24 mouse cellular contexts compared by ENCODE assay signal in genomic region chr14:104649980-104650379, GRCm38 (mm10).
DNase-seq lines count a peak whose midpoint lies in the region; ATAC-seq and TF ChIP-seq lines count a peak whose summit lies in the region.
"Had no signal": no experiment of that assay in that cellular context is flagged by ENCODE, and none has a peak within 500 bp of the region (broad histone marks: within the 10 kb centered on the region; RNA-seq: fewer than 3 reads in every experiment).

No protein-coding gene starts in this region.

- no peaks in the 10 kb centered on the region for H3K27me3 ChIP-seq in forebrain, embryonic 13.5 days
- H3K27me3 ChIP-seq in forebrain, embryonic 11.5 days (ENCODE audit: control insufficient read depth, insufficient read depth, low read length) = no peaks in the 10 kb centered on the region
- no peaks in the 10 kb centered on the region for H3K27me3 ChIP-seq in forebrain, embryonic 15.5 days
- peaks cover 8% of the 10 kb centered on the region; the same call in 1 of the 2 replicates for H3K27me3 ChIP-seq in forebrain, embryonic 10.5 days (ENCODE audit: poor library complexity, severe bottlenecking)
- H3K27me3 ChIP-seq: CH12.LX; embryonic facial prominence, embryonic 13.5 days; embryonic facial prominence, embryonic 15.5 days had no signal

- no peak for DNase-seq in forebrain, embryonic 11.5 days (ENCODE audit: low spot score)
- no peak for DNase-seq in forebrain, embryonic 10.5 days (ENCODE audit: extremely low spot score, low spot score)
- DNase-seq in brain, embryonic 14.5 days (ENCODE audit: low read depth) = peak; percentile 52
- DNase-seq: adrenal gland, adult 8-10 months; adrenal gland, postnatal 14 days; adrenal gland, postnatal 36 days; B cell, adult 2 months; cerebellum, adult 11 months; cerebellum, adult 18-20 months; cerebellum, adult 8-10 months; cerebellum, adult 9-11 months; cerebellum, postnatal 14 days; cerebellum, postnatal 36 days; embryo, embryonic 11 days had no signal

- H3K9ac ChIP-seq in forebrain, embryonic 13.5 days = no peak overlapping the region
- H3K9ac ChIP-seq in forebrain, embryonic 11.5 days (ENCODE audit: low read length) = no peak overlapping the region
- no peak overlapping the region for H3K9ac ChIP-seq in forebrain, embryonic 15.5 days (replicated peaks)
- H3K9ac ChIP-seq: embryonic facial prominence, embryonic 13.5 days; embryonic facial prominence, embryonic 15.5 days had no signal

- peaks cover 8% of the 10 kb centered on the region for H3K4me1 ChIP-seq in forebrain, embryonic 13.5 days
- no peaks in the 10 kb centered on the region for H3K4me1 ChIP-seq in forebrain, embryonic 11.5 days (replicated peaks; ENCODE audit: control insufficient read depth, insufficient read depth, low read length)
- peaks cover 10% of the 10 kb centered on the region; the same call in 1 of the 2 replicates for H3K4me1 ChIP-seq in forebrain, embryonic 15.5 days
- peaks cover 12% of the 10 kb centered on the region for H3K4me1 ChIP-seq in forebrain, embryonic 10.5 days
- H3K4me1 ChIP-seq: embryonic facial prominence, embryonic 13.5 days; embryonic facial prominence, embryonic 15.5 days had no signal

- H3K9me3 ChIP-seq in forebrain, embryonic 13.5 days (replicated peaks) = no peaks in the 10 kb centered on the region
- H3K9me3 ChIP-seq in forebrain, embryonic 11.5 days (ENCODE audit: control insufficient read depth, low read length) = no peaks in the 10 kb centered on the region
- H3K9me3 ChIP-seq in forebrain, embryonic 15.5 days = no peaks in the 10 kb centered on the region
- H3K9me3 ChIP-seq in forebrain, embryonic 10.5 days = peaks cover 3% of the 10 kb centered on the region; the same call in 1 of the 2 replicates
- H3K9me3 ChIP-seq: embryonic facial prominence, embryonic 13.5 days; embryonic facial prominence, embryonic 15.5 days had no signal

- no peak overlapping the region for H3K27ac ChIP-seq in forebrain, embryonic 13.5 days
- no peak overlapping the region for H3K27ac ChIP-seq in forebrain, embryonic 11.5 days (ENCODE audit: low read depth, low read length)
- H3K27ac ChIP-seq in forebrain, embryonic 15.5 days (replicated peaks) = no peak overlapping the region
- H3K27ac ChIP-seq in forebrain, embryonic 10.5 days = no peak overlapping the region
- H3K27ac ChIP-seq: embryonic facial prominence, embryonic 13.5 days; embryonic facial prominence, embryonic 15.5 days had no signal

- no peak overlapping the region for H3K4me2 ChIP-seq in forebrain, embryonic 13.5 days
- no peak overlapping the region for H3K4me2 ChIP-seq in forebrain, embryonic 11.5 days (ENCODE audit: low read depth, low read length, severe bottlenecking)
- no peak overlapping the region for H3K4me2 ChIP-seq in forebrain, embryonic 15.5 days (replicated peaks)
- H3K4me2 ChIP-seq: embryonic facial prominence, embryonic 13.5 days; embryonic facial prominence, embryonic 15.5 days had no signal

- no peak overlapping the region for H3K4me3 ChIP-seq in forebrain, embryonic 13.5 days
- no peak overlapping the region for H3K4me3 ChIP-seq in forebrain, embryonic 11.5 days (ENCODE audit: low read depth, low read length)
- no peak overlapping the region for H3K4me3 ChIP-seq in forebrain, embryonic 15.5 days
- H3K4me3 ChIP-seq in forebrain, embryonic 10.5 days = no peak overlapping the region
- H3K4me3 ChIP-seq: embryonic facial prominence, embryonic 13.5 days; embryonic facial prominence, embryonic 15.5 days; erythroblast, embryonic 14.5 days had no signal

- ATAC-seq in forebrain, embryonic 13.5 days = 0 out of 2 replicates have a peak, but pooled peaks have one; percentile 38
- ATAC-seq in forebrain, embryonic 11.5 days (replicated peaks; ENCODE audit: low FRiP score) = no peak
- 0 out of 2 replicates have a peak, but pooled peaks have one; percentile 38 for ATAC-seq in forebrain, embryonic 15.5 days (replicated peaks)
- ATAC-seq: activated CD4-positive, CD25-positive, alpha-beta regulatory T cell, adult 4 months; CD4-positive, CD25-positive, alpha-beta regulatory T cell, adult 4 months; Patski had no signal

- WGBS in forebrain, embryonic 13.5 days = 60% methylated on average over 5 of the region's 5 CpGs
- 77% methylated on average over 5 of the region's 5 CpGs for WGBS in forebrain, embryonic 11.5 days
- WGBS in forebrain, embryonic 15.5 days = 46% methylated on average over 5 of the region's 5 CpGs
- WGBS in forebrain, embryonic 10.5 days = 86% methylated on average over 5 of the region's 5 CpGs

- H3K36me3 ChIP-seq in forebrain, embryonic 13.5 days (ENCODE audit: poor library complexity, severe bottlenecking) = no peaks in the 10 kb centered on the region
- H3K36me3 ChIP-seq in forebrain, embryonic 11.5 days (ENCODE audit: control insufficient read depth, insufficient read depth, low read length) = no peaks in the 10 kb centered on the region
- H3K36me3 ChIP-seq in forebrain, embryonic 15.5 days = no peaks in the 10 kb centered on the region
- H3K36me3 ChIP-seq in forebrain, embryonic 10.5 days (replicated peaks) = no peaks in the 10 kb centered on the region
- H3K36me3 ChIP-seq: embryonic facial prominence, embryonic 13.5 days; embryonic facial prominence, embryonic 15.5 days; G1E had no signal

- no peak for TF ChIP-seq CTCF in brain, embryonic 14.5 days (IDR thresholded peaks at IDR 0.05; ENCODE audit: borderline replicate concordance, extremely low read depth, insufficient read depth, insufficient read length)

- no peak for TF ChIP-seq POLR2A in brain, embryonic 14.5 days (IDR thresholded peaks at IDR 0.05; ENCODE audit: borderline replicate concordance, extremely low read depth, insufficient read depth, insufficient read length, poor library complexity, severe bottlenecking)
